Mouse (Mus musculus): Measurements from ENCODE around the gene Brms1. TPM values are rescaled to one million over a fixed set of nuclear protein-coding genes. Genes with fewer than 3 reads are reported as not detected.

Gene Brms1
- polyA plus RNA-seq, 1 experiment from 2014 or later, result 84.2 TPM

- DNase-seq (ENCODE audit: extremely low spot score, low spot score), result no peak
- Histone ChIP-seq H3K4me1 (peaks cover 9% of the 10 kb centered on the region), H3K4me3 (no peak overlapping the region), H3K36me3 (replicated peaks) (no peaks in the 10 kb centered on the region), H3K27ac (no peak overlapping the region), H3K27me3 (ENCODE audit: poor library complexity, severe bottlenecking) (no peaks in the 10 kb centered on the region), H3K9me3 (no peaks in the 10 kb centered on the region)
- 92% methylated on average over 4 of the region's 4 CpGs for WGBS
Observed at GRCm38 (mm10) chr19:5017611-5018010, 23.5 kb upstream of the Brms1 start.

GRCm38 (mm10) chr19:5018191-5018590, 23.0 kb upstream of the Brms1 start:
- no peaks in the 10 kb centered on the region for H3K9me3 ChIP-seq
- 78% methylated on average over 3 of the region's 3 CpGs for WGBS
- peaks cover 10% of the 10 kb centered on the region for H3K4me1 ChIP-seq
- H3K36me3 ChIP-seq (replicated peaks), result no peaks in the 10 kb centered on the region
- no peaks in the 10 kb centered on the region for H3K27me3 ChIP-seq (ENCODE audit: poor library complexity, severe bottlenecking)
- H3K27ac ChIP-seq, result no peak overlapping the region
- DNase-seq (ENCODE audit: extremely low spot score, low spot score), result no peak
- H3K4me3 ChIP-seq, result no peak overlapping the region

- H3K27ac ChIP-seq, result no peak overlapping the region
- H3K9me3 ChIP-seq, result no peaks in the 10 kb centered on the region
- peaks cover 11% of the 10 kb centered on the region for H3K36me3 ChIP-seq (replicated peaks)
- H3K4me3 ChIP-seq, result no peak overlapping the region
- H3K4me1 ChIP-seq, result peaks cover 26% of the 10 kb centered on the region
- WGBS, result 94% methylated on average over 2 of the region's 2 CpGs
- DNase-seq (ENCODE audit: extremely low spot score, low spot score), result no peak
- H3K27me3 ChIP-seq (ENCODE audit: poor library complexity, severe bottlenecking), result no peaks in the 10 kb centered on the region
Observed at GRCm38 (mm10) chr19:5021416-5021815, 19.7 kb upstream of the Brms1 start.

GRCm38 (mm10) chr19:5023621-5024479, 17.3 kb upstream of the Brms1 start, which contains the start of gene Slc29a2:
Slc29a2 (plus strand) TSS chr19:5023860.
- Histone ChIP-seq H3K4me3 (peak within 1 kb of the TSS; percentile 74), H3K27ac (peak within 1 kb of the TSS; percentile 93), H3K36me3 (replicated peaks) (peaks cover 35% of the 10 kb centered on the region), H3K9me3 (no peaks in the 10 kb centered on the region), H3K27me3 (ENCODE audit: poor library complexity, severe bottlenecking) (no peaks in the 10 kb centered on the region), H3K4me1 (peaks cover 23% of the 10 kb centered on the region)
- under 1% methylated on average over 62 of the region's 62 CpGs for WGBS
- DNase-seq (ENCODE audit: extremely low spot score, low spot score), result peak; percentile 94

GRCm38 (mm10) chr19:5026111-5026510, 15.0 kb upstream of the Brms1 start:
- H3K9me3 ChIP-seq, result no peaks in the 10 kb centered on the region
- WGBS, result 95% methylated on average over 8 of the region's 8 CpGs
- H3K27me3 ChIP-seq (ENCODE audit: poor library complexity, severe bottlenecking), result no peaks in the 10 kb centered on the region
- no peak overlapping the region; the same call in 1 of the 2 replicates for H3K4me3 ChIP-seq
- peaks cover 23% of the 10 kb centered on the region for H3K4me1 ChIP-seq
- H3K36me3 ChIP-seq (replicated peaks), result peaks cover 58% of the 10 kb centered on the region
- no peak for DNase-seq (ENCODE audit: extremely low spot score, low spot score)
- H3K27ac ChIP-seq, result no peak overlapping the region

GRCm38 (mm10) chr19:5032686-5033085, 8.5 kb upstream of the Brms1 start:
- Histone ChIP-seq H3K4me1 (peaks cover 11% of the 10 kb centered on the region), H3K9me3 (no peaks in the 10 kb centered on the region), H3K36me3 (replicated peaks) (peaks cover 46% of the 10 kb centered on the region), H3K27ac (no peak overlapping the region), H3K4me3 (no peak overlapping the region), H3K27me3 (ENCODE audit: poor library complexity, severe bottlenecking) (no peaks in the 10 kb centered on the region)
- WGBS, result 89% methylated on average over 3 of the region's 3 CpGs
- DNase-seq (ENCODE audit: extremely low spot score, low spot score), result no peak

GRCm38 (mm10) chr19:5036577-5036976, 4.6 kb upstream of the Brms1 start:
- H3K9me3 ChIP-seq, result no peaks in the 10 kb centered on the region
- peaks cover 7% of the 10 kb centered on the region for H3K36me3 ChIP-seq (replicated peaks)
- no peak overlapping the region for H3K4me3 ChIP-seq
- peaks cover 11% of the 10 kb centered on the region for H3K27me3 ChIP-seq (ENCODE audit: poor library complexity, severe bottlenecking)
- WGBS, result 83% methylated on average over 4 of the region's 4 CpGs
- H3K27ac ChIP-seq, result no peak overlapping the region
- peaks cover 45% of the 10 kb centered on the region for H3K4me1 ChIP-seq
- DNase-seq (ENCODE audit: extremely low spot score, low spot score), result no peak

GRCm38 (mm10) chr19:5037678-5038571, 3.2 kb upstream of the Brms1 start:
- 7% methylated on average over 32 of the region's 32 CpGs for WGBS
- Histone ChIP-seq H3K9me3 (no peaks in the 10 kb centered on the region), H3K27ac (peak overlapping the region; percentile 94), H3K4me1 (peaks cover 57% of the 10 kb centered on the region), H3K27me3 (ENCODE audit: poor library complexity, severe bottlenecking) (peaks cover 11% of the 10 kb centered on the region), H3K36me3 (replicated peaks) (peaks cover 4% of the 10 kb centered on the region), H3K4me3 (peak overlapping the region; percentile 92)
- peak; percentile 90 for DNase-seq (ENCODE audit: extremely low spot score, low spot score)

- Histone ChIP-seq H3K9me3 (no peaks in the 10 kb centered on the region), H3K4me3 (peak within 1 kb of the TSS; percentile 92), H3K36me3 (replicated peaks) (peaks cover 12% of the 10 kb centered on the region), H3K4me1 (peaks cover 57% of the 10 kb centered on the region), H3K27ac (peak within 1 kb of the TSS; percentile 94), H3K27me3 (ENCODE audit: poor library complexity, severe bottlenecking) (peaks cover 11% of the 10 kb centered on the region)
- DNase-seq (ENCODE audit: extremely low spot score, low spot score), result peak; percentile 91
- under 1% methylated on average over 44 of the region's 44 CpGs for WGBS
Observed at GRCm38 (mm10) chr19:5038709-5039156, 2.4 kb upstream of the Brms1 start, which contains the start of the genes B4gat1 and AC124502.3. B4gat1 (plus strand) TSS chr19:5038826. AC124502.3 (plus strand) TSS chr19:5038891.

GRCm38 (mm10) chr19:5039301-5040114, 1.6 kb upstream of the Brms1 start:
- Histone ChIP-seq H3K36me3 (replicated peaks) (peaks cover 20% of the 10 kb centered on the region), H3K4me1 (peaks cover 57% of the 10 kb centered on the region), H3K4me3 (peak overlapping the region; percentile 92), H3K27me3 (ENCODE audit: poor library complexity, severe bottlenecking) (peaks cover 11% of the 10 kb centered on the region), H3K9me3 (no peaks in the 10 kb centered on the region), H3K27ac (peak overlapping the region; percentile 94)
- 13% methylated on average over 41 of the region's 41 CpGs for WGBS
- no peak for DNase-seq (ENCODE audit: extremely low spot score, low spot score)

- peak overlapping the region; percentile 84 for H3K27ac ChIP-seq
- H3K4me1 ChIP-seq, result peaks cover 53% of the 10 kb centered on the region
- no peaks in the 10 kb centered on the region for H3K9me3 ChIP-seq
- peaks cover 11% of the 10 kb centered on the region for H3K27me3 ChIP-seq (ENCODE audit: poor library complexity, severe bottlenecking)
- peaks cover 38% of the 10 kb centered on the region for H3K36me3 ChIP-seq (replicated peaks)
- DNase-seq (ENCODE audit: extremely low spot score, low spot score), result no peak
- H3K4me3 ChIP-seq, result peak overlapping the region; percentile 92
- WGBS, result 3% methylated on average over 16 of the region's 16 CpGs
Observed at GRCm38 (mm10) chr19:5041588-5041987, 434 bp downstream of the Brms1 start.

GRCm38 (mm10) chr19:5045531-5045930, 4.4 kb downstream of the Brms1 start:
- peaks cover 71% of the 10 kb centered on the region for H3K36me3 ChIP-seq (replicated peaks)
- H3K4me1 ChIP-seq, result peaks cover 39% of the 10 kb centered on the region

More at GRCm38 (mm10) chr19:5045531-5045930, 4.4 kb downstream of the Brms1 start:
- H3K27me3 ChIP-seq (ENCODE audit: poor library complexity, severe bottlenecking), result peaks cover 7% of the 10 kb centered on the region
- no peak overlapping the region for H3K4me3 ChIP-seq
- H3K27ac ChIP-seq, result no peak overlapping the region
- 79% methylated on average over 4 of the region's 4 CpGs for WGBS
- H3K9me3 ChIP-seq, result no peaks in the 10 kb centered on the region
- DNase-seq (ENCODE audit: extremely low spot score, low spot score), result no peak
